Mouse (Mus musculus): ENCODE results near the gene Col4a1. TPM values are rescaled to one million over a fixed set of nuclear protein-coding genes. Genes with fewer than 3 reads are reported as not detected.
A peak's percentile ranks its signal among the peaks of the same experiment; 100 is the strongest.

Col4a1 gene
- polyA plus RNA-seq, 1 experiment from 2014 or later: 368 TPM

DNA sequence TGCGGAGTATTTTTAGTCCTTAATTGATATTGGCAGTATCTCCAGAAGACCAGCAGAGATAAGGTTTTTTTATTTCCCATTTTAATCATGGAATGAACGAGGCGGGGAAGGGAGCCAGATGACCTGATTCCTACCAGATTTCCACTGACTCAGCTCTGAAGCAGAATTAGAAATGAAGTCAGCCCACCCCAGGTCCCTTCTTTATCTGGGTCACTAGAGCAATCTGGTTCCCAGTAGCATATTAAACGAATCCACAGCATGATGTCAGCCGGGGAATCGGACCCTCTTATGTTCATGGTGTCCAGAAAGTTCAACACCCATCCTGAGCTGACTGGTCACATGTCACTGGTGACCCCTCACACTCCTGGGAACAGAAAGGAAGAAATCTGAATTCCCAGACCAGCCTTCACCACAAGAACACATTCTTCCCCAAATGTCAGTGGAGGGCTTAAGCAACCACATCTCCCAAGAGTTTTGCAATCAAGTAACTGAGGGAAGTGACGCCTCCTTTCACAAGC is 63.0 kb downstream of the Col4a1 start:
- ATAC-seq (ENCODE audit: low read depth): peak; percentile 52
- H3K4me1 ChIP-seq (replicated peaks; ENCODE audit: control insufficient read depth, insufficient read depth, low read length): peaks cover 43% of the 10 kb centered on the region

DNA sequence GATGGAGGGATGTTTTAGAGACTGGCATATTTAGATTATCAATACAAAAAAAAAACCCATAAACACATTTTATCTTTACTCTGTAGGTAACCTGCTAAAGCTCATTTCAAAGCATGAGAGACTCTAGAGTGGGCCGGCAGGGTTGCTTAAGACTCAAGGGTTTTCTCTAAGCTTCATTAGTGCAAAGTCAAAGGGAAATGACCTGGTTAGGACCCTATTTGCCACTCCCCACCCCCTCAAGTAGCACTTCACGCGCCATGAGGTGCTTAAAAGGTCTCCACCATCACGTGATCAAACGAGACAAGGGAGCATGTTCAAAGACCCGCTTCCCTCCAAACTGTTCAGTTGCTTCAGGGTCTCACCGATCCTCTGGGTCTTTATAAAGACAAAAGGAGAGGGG is 63.9 kb downstream of the Col4a1 start:
- 33% methylated on average over 7 of the region's 7 CpGs for WGBS
- Histone ChIP-seq H3K4me2 (ENCODE audit: low read depth, low read length) (peak overlapping the region; percentile 30; the same call in 1 of the 2 replicates), H3K27me3 (ENCODE audit: control insufficient read depth, insufficient read depth, low read depth, low read length) (no peaks in the 10 kb centered on the region), H3K9me3 (ENCODE audit: control insufficient read depth, low read length) (no peaks in the 10 kb centered on the region), H3K27ac (ENCODE audit: low read length) (peak overlapping the region; percentile 78), H3K4me1 (replicated peaks; ENCODE audit: control insufficient read depth, insufficient read depth, low read length) (peaks cover 43% of the 10 kb centered on the region), H3K9ac (ENCODE audit: low read length) (peak overlapping the region; percentile 30; the same call in 1 of the 2 replicates), H3K4me3 (ENCODE audit: low read length) (no peak overlapping the region), H3K36me3 (ENCODE audit: control insufficient read depth, insufficient read depth, low read length) (peaks cover 10% of the 10 kb centered on the region)
- ATAC-seq (ENCODE audit: low read depth): no peak

More for the DNA sequence above, 63.0 kb downstream of the Col4a1 start:
- H3K27ac ChIP-seq (ENCODE audit: low read length): peak overlapping the region; percentile 78
- H3K4me2 ChIP-seq (ENCODE audit: low read depth, low read length): no peak overlapping the region
- no peak overlapping the region for H3K9ac ChIP-seq (ENCODE audit: low read length)
- H3K36me3 ChIP-seq (ENCODE audit: control insufficient read depth, insufficient read depth, low read length): peaks cover 2% of the 10 kb centered on the region
- H3K9me3 ChIP-seq (ENCODE audit: control insufficient read depth, low read length): no peaks in the 10 kb centered on the region
- H3K27me3 ChIP-seq (ENCODE audit: control insufficient read depth, insufficient read depth, low read depth, low read length): no peaks in the 10 kb centered on the region
- H3K4me3 ChIP-seq (ENCODE audit: low read length): no peak overlapping the region
- WGBS: 45% methylated on average over 7 of the region's 7 CpGs

DNA sequence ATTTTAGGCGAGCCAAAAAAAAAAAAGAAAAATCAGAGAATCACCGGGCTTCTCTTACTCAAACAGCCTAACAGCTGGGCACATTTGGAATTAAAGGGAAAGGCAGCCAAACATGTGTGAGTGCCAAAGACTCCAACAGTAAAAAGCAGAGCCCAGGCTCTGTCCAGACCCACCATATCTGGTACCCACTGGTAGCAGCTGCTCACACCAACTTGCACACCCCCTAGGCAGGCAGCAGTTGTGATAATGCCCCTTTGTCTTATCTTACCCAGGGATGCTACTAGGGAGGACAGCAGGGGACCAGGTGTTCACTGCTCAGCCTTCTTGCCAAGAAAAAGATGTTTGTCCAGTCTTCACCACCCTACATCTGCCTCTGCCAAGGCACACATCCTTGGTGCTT is 71.1 kb downstream of the Col4a1 start:
- Histone ChIP-seq H3K4me1 (replicated peaks; ENCODE audit: control insufficient read depth, insufficient read depth, low read length) (no peaks in the 10 kb centered on the region), H3K36me3 (ENCODE audit: control insufficient read depth, insufficient read depth, low read length) (peaks cover 40% of the 10 kb centered on the region), H3K27me3 (ENCODE audit: control insufficient read depth, insufficient read depth, low read depth, low read length) (no peaks in the 10 kb centered on the region), H3K9me3 (ENCODE audit: control insufficient read depth, low read length) (no peaks in the 10 kb centered on the region), H3K4me3 (ENCODE audit: low read length) (no peak overlapping the region), H3K9ac (ENCODE audit: low read length) (no peak overlapping the region), H3K27ac (ENCODE audit: low read length) (no peak overlapping the region), H3K4me2 (ENCODE audit: low read depth, low read length) (no peak overlapping the region)
- 56% methylated on average over 2 of the region's 2 CpGs for WGBS
- ATAC-seq (ENCODE audit: low read depth): no peak

DNA sequence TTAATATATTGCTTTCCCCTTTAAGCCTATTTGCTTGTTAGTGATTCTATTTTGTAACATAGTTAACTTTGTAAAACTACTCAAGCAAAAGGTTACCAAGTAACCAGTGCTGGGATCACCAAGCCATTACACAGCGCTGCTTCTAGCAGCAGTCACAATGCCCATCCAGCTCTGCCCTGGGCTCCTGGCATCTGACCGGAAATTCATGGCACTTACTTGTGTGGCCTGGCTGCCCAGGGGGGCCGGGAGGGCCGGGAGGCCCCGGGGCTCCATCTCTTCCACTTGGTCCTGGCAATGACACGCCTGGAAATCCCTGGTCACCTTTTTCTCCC is 77.8 kb downstream of the Col4a1 start:
- H3K9me3 ChIP-seq (ENCODE audit: control insufficient read depth, low read length): no peaks in the 10 kb centered on the region
- no peak overlapping the region for H3K4me3 ChIP-seq (ENCODE audit: low read length)
- peaks cover 50% of the 10 kb centered on the region for H3K36me3 ChIP-seq (ENCODE audit: control insufficient read depth, insufficient read depth, low read length)
- peak overlapping the region; percentile 26; the same call in 1 of the 2 replicates for H3K27ac ChIP-seq (ENCODE audit: low read length)
- no peak overlapping the region for H3K9ac ChIP-seq (ENCODE audit: low read length)
- no peak overlapping the region for H3K4me2 ChIP-seq (ENCODE audit: low read depth, low read length)
- 90% methylated on average over 6 of the region's 6 CpGs for WGBS
- H3K4me1 ChIP-seq (replicated peaks; ENCODE audit: control insufficient read depth, insufficient read depth, low read length): no peaks in the 10 kb centered on the region
- ATAC-seq (ENCODE audit: low read depth): no peak
- H3K27me3 ChIP-seq (ENCODE audit: control insufficient read depth, insufficient read depth, low read depth, low read length): no peaks in the 10 kb centered on the region

DNA sequence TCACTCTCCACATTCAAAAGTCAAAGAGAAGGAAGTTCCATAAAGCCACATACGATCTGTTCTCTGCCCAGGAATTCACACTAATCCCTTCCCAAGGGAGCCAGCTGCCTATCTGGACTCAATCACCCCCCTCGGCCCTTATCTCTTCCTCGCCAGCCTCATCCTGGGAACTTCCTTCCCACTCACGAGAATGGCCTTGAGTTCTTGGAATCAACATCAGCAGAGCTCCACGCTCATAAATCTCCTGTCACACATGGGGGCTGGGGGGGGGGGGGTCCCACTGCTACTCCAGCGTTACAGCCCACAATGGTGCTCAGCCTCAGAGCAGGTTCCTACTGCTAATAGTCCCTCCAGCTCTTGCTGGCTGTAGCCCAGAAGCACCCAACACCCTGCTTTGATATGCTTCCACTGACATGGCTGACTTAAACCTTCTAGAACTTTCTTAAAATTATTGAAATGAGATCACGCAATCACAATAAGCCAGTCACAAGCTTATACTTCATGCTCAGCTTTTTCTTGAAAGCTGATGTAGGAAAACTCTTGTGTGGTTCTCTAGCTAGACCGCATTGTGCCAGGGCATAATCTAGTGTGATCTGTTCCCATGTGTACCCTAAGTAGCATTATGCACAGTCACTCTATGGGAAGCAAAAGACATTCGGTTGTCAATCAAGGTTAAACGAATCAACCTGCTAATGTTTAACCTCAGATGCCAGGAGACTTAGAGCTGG is 78.3 kb downstream of the Col4a1 start:
- no peaks in the 10 kb centered on the region for H3K9me3 ChIP-seq (ENCODE audit: control insufficient read depth, low read length)
- H3K27ac ChIP-seq (ENCODE audit: low read length): peak overlapping the region; percentile 55; the same call in 1 of the 2 replicates
- H3K4me2 ChIP-seq (ENCODE audit: low read depth, low read length): no peak overlapping the region
- no peak overlapping the region for H3K9ac ChIP-seq (ENCODE audit: low read length)
- no peak overlapping the region for H3K4me3 ChIP-seq (ENCODE audit: low read length)
- no peaks in the 10 kb centered on the region for H3K27me3 ChIP-seq (ENCODE audit: control insufficient read depth, insufficient read depth, low read depth, low read length)
- H3K4me1 ChIP-seq (replicated peaks; ENCODE audit: control insufficient read depth, insufficient read depth, low read length): no peaks in the 10 kb centered on the region
- peaks cover 50% of the 10 kb centered on the region for H3K36me3 ChIP-seq (ENCODE audit: control insufficient read depth, insufficient read depth, low read length)
- WGBS: 52% methylated on average over 10 of the region's 10 CpGs
- peak; percentile 77 for ATAC-seq (ENCODE audit: low read depth)

DNA sequence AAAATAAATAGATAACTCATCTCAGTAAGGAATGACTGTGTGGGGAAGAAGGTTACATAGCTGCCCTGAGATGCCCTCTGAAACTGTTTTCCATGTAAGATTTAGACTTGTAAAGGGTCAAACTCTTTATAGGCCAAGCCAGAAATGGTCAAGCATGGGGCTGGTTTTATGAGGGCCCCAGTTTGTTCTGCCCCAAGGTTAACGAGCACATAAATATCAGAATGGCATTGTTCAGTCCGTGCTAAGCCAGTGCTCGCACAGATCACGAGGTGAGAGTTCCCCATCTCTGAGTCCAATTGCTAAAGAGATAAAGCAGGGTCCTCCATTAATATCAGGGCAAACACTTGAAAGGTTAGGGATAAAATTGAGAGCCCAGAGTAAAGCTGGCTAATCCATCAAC is 79.6 kb downstream of the Col4a1 start:
- 67% methylated on average over 4 of the region's 4 CpGs for WGBS
- Histone ChIP-seq H3K36me3 (ENCODE audit: control insufficient read depth, insufficient read depth, low read length) (peaks cover 51% of the 10 kb centered on the region), H3K9me3 (ENCODE audit: control insufficient read depth, low read length) (no peaks in the 10 kb centered on the region), H3K27me3 (ENCODE audit: control insufficient read depth, insufficient read depth, low read depth, low read length) (no peaks in the 10 kb centered on the region), H3K27ac (ENCODE audit: low read length) (no peak overlapping the region), H3K4me1 (replicated peaks; ENCODE audit: control insufficient read depth, insufficient read depth, low read length) (no peaks in the 10 kb centered on the region), H3K4me2 (ENCODE audit: low read depth, low read length) (no peak overlapping the region), H3K9ac (ENCODE audit: low read length) (no peak overlapping the region), H3K4me3 (ENCODE audit: low read length) (no peak overlapping the region)
- no peak for ATAC-seq (ENCODE audit: low read depth)

DNA sequence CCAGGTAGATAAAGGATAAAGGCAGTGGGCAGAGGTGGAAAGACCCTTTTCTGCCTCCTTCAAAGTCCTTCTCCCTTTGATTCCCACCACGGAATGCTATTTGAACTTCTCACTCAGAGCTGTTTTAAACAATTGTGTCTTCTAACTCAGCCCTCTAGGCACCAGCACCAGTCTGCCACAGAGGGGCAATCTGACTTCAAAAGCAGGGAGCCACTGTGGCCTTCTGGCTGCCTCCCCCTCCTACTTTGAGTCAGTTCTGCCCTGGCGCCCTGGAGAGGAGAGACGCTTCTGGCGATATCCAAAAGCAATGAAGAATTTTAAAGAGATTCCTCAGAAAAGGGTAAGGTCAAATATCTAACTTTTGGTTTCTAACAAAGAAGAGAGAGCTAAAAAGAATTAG is 82.3 kb downstream of the Col4a1 start:
- Histone ChIP-seq H3K9ac (ENCODE audit: low read length) (no peak overlapping the region), H3K27me3 (ENCODE audit: control insufficient read depth, insufficient read depth, low read depth, low read length) (no peaks in the 10 kb centered on the region), H3K4me3 (ENCODE audit: low read length) (no peak overlapping the region), H3K27ac (ENCODE audit: low read length) (no peak overlapping the region), H3K9me3 (ENCODE audit: control insufficient read depth, low read length) (no peaks in the 10 kb centered on the region), H3K4me1 (replicated peaks; ENCODE audit: control insufficient read depth, insufficient read depth, low read length) (peaks cover 4% of the 10 kb centered on the region; the same call in 1 of the 2 replicates), H3K36me3 (ENCODE audit: control insufficient read depth, insufficient read depth, low read length) (peaks cover 67% of the 10 kb centered on the region), H3K4me2 (ENCODE audit: low read depth, low read length) (no peak overlapping the region)
- 65% methylated on average over 4 of the region's 4 CpGs for WGBS
- ATAC-seq (ENCODE audit: low read depth): no peak

DNA sequence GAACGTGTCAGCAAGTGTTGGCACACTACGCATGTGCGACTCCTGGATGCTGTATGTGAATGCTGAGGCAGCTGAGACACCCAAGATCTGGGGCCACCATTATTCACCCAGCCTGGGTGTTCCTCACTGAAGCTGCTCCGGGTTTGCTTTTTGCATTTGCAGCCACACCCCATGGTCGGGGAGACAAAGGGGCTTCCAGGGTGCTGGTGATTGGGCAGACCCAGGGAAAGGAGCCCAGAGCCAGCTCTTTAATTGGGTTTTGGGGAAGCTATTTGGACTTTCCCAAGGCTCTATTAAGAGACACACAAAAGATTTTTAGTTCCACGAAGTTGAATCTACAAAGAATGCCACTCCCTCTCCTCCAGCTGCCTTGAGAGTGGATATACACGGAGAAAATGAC is 85.2 kb downstream of the Col4a1 start:
- 74% methylated on average over 7 of the region's 7 CpGs for WGBS
- no peak overlapping the region for H3K4me3 ChIP-seq (ENCODE audit: low read length)

DNA sequence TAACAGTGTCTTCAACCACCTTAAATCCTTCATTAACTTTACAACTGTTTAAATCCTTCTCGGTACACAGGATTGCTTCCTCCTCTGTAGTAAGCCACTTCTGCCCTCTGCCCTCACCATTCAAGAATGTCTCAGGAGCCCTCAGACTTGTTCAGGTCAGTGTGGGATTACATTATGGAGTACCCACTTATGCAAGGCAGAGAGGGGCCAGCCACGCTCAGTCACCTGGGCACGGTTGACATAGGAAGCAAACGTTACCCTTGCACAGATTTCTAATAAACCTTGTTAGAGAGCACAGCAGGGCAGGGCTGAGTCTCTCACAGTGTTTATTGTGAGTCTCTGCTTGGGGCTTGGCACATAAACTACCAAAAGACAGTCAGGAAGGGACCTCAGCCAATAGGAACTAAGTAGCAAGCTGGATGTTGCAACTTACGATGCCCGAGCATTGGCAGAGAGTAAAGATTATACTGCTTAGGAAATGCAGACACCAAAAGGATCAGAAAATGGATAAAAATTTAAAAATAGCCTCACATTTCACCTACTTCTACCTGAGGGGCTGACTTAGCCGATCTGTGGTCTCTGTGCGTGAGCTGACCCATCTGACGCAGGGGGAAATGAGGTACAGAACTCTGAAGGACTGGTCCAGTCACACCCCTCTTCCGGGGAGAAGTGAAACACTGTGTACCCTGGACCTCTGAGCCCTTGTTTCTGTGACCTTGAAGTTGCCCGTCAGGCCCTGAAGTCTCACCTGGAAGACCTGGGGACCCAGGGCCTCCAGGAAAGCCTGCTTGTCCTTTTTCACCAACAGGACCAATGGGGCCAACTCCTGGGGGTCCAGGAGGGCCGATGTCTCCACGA is 86.8 kb downstream of the Col4a1 start:
- peak; percentile 44 for ATAC-seq (ENCODE audit: low read depth)
- H3K36me3 ChIP-seq (ENCODE audit: control insufficient read depth, insufficient read depth, low read length): peaks cover 63% of the 10 kb centered on the region
- H3K4me2 ChIP-seq (ENCODE audit: low read depth, low read length): no peak overlapping the region
- H3K27me3 ChIP-seq (ENCODE audit: control insufficient read depth, insufficient read depth, low read depth, low read length): no peaks in the 10 kb centered on the region
- H3K27ac ChIP-seq (ENCODE audit: low read length): no peak overlapping the region
- H3K4me1 ChIP-seq (replicated peaks; ENCODE audit: control insufficient read depth, insufficient read depth, low read length): peaks cover 8% of the 10 kb centered on the region; the same call in 1 of the 2 replicates
- H3K9me3 ChIP-seq (ENCODE audit: control insufficient read depth, low read length): no peaks in the 10 kb centered on the region
- no peak overlapping the region for H3K4me3 ChIP-seq (ENCODE audit: low read length)
- no peak overlapping the region for H3K9ac ChIP-seq (ENCODE audit: low read length)
- 72% methylated on average over 13 of the region's 13 CpGs for WGBS

More for the DNA sequence above, 85.2 kb downstream of the Col4a1 start:
- Histone ChIP-seq H3K27ac (ENCODE audit: low read length) (no peak overlapping the region), H3K36me3 (ENCODE audit: control insufficient read depth, insufficient read depth, low read length) (peaks cover 68% of the 10 kb centered on the region), H3K4me1 (replicated peaks; ENCODE audit: control insufficient read depth, insufficient read depth, low read length) (peaks cover 8% of the 10 kb centered on the region; the same call in 1 of the 2 replicates), H3K27me3 (ENCODE audit: control insufficient read depth, insufficient read depth, low read depth, low read length) (no peaks in the 10 kb centered on the region), H3K4me2 (ENCODE audit: low read depth, low read length) (no peak overlapping the region), H3K9ac (ENCODE audit: low read length) (no peak overlapping the region), H3K9me3 (ENCODE audit: control insufficient read depth, low read length) (no peaks in the 10 kb centered on the region)
- ATAC-seq (ENCODE audit: low read depth): no peak

Data from lung, embryonic 16.5 days (tissue).